Mouse (Mus musculus) ES-E14 (cell line): ENCODE results near the gene Tmem171. TPM values are rescaled to one million over a fixed set of nuclear protein-coding genes. Genes with fewer than 3 reads are reported as not detected.

Experiments used
- DNase-seq: peaks from one replicate; pipeline ENCODE4 v3.0.0-alpha.2; 2013; ENCODE audit warnings: low read depth, low spot score
- H3K27ac ChIP-seq: 2 replicates; pipeline ENCODE4 v1.5.1; 2012; ENCODE audit warnings: low read depth, mild to moderate bottlenecking, low read length, moderate library complexity, mixed read lengths; ENCODE audit not compliant: poor library complexity, insufficient read depth, severe bottlenecking
- H3K36me3 ChIP-seq: 2 replicates; pipeline ENCODE4 v1.6.1; 2012; ENCODE audit warnings: mild to moderate bottlenecking, low read length, moderate library complexity, mixed read lengths; ENCODE audit not compliant: control insufficient read depth, poor library complexity, insufficient read depth, severe bottlenecking
- H3K4me1 ChIP-seq, 2 experiments: fragments of 150-350 bp in 1 of 2; sonication (generic) in 1 of 2; 2 replicates each; pipeline ENCODE4 v1.6.1; 2012; ENCODE audit warnings: low read length in 2 of 2, mild to moderate bottlenecking in 1 of 2, mixed read lengths in 1 of 2; ENCODE audit not compliant: control insufficient read depth in 2 of 2, insufficient read depth in 2 of 2, poor library complexity in 1 of 2
- H3K4me3 ChIP-seq, 2 experiments: fragments of 150-350 bp in 1 of 2; sonication (generic) in 1 of 2; 2 replicates each; pipeline ENCODE4 v1.5.1; 2012; ENCODE audit warnings: low read length in 2 of 2, low read depth in 1 of 2, mild to moderate bottlenecking in 1 of 2, mixed read lengths in 1 of 2; ENCODE audit not compliant: insufficient read depth in 1 of 2, poor library complexity in 1 of 2, severe bottlenecking in 1 of 2
- H3K9ac ChIP-seq: 2 replicates; pipeline ENCODE4 v1.6.1; 2012; ENCODE audit warnings: low read depth, mild to moderate bottlenecking, low read length, mixed read lengths; ENCODE audit not compliant: poor library complexity, insufficient read depth, severe bottlenecking
- H3K9me3 ChIP-seq: fragments of 150-350 bp; sonication (generic); 2 replicates; pipeline ENCODE4 v1.6.1; 2012; ENCODE audit warnings: low read depth, mild to moderate bottlenecking, low read length; ENCODE audit not compliant: control insufficient read depth, insufficient read depth
- CHD2 ChIP-seq: IDR thresholded peaks from 2 replicates; pipeline ENCODE4 v1.6.1; 2014; ENCODE audit warnings: mild to moderate bottlenecking, low read depth, low read length, inconsistent platforms
- HCFC1 ChIP-seq: IDR thresholded peaks from 2 replicates; pipeline ENCODE4 v1.6.1; 2012; ENCODE audit warnings: low read length, inconsistent platforms, borderline replicate concordance; ENCODE audit not compliant: insufficient read depth
- MAFK ChIP-seq: IDR thresholded peaks from 2 replicates; pipeline ENCODE4 v1.6.1; 2014; ENCODE audit warnings: mild to moderate bottlenecking, low read depth, low read length, inconsistent platforms; ENCODE audit not compliant: insufficient read depth
- ZC3H11A ChIP-seq: IDR thresholded peaks from 2 replicates; pipeline ENCODE4 v1.6.1; 2012; ENCODE audit warnings: low read depth, mild to moderate bottlenecking, inconsistent platforms, low read length, borderline replicate concordance
- ZNF384 ChIP-seq: IDR thresholded peaks from 2 replicates; pipeline ENCODE4 v1.6.1; 2012; ENCODE audit warnings: low read depth, low read length, inconsistent platforms
- in situ Hi-C, 2 experiments: fragments of 600-800 bp; cut with MboI; formaldehyde crosslinking; loops; one replicate each; pipeline ENCODE4 v1.15.1; 2025; ENCODE audit warnings: low sequenced_read_pairs in 2 of 2, inconsistent platforms in 1 of 2; ENCODE audit not compliant: unreplicated experiment in 2 of 2
- total RNA-seq: library from RNA; depleted of rRNA; stranded (reverse); fragments of 300-350 nt; gene quantifications from 2 replicates; pipeline ENCODE4 v1.2.3, GENCODE M21; 2012; rRNA removed

Tmem171 gene
- total RNA-seq: 0.21 TPM in 1 of 2 replicates, not detected in the other

DNA sequence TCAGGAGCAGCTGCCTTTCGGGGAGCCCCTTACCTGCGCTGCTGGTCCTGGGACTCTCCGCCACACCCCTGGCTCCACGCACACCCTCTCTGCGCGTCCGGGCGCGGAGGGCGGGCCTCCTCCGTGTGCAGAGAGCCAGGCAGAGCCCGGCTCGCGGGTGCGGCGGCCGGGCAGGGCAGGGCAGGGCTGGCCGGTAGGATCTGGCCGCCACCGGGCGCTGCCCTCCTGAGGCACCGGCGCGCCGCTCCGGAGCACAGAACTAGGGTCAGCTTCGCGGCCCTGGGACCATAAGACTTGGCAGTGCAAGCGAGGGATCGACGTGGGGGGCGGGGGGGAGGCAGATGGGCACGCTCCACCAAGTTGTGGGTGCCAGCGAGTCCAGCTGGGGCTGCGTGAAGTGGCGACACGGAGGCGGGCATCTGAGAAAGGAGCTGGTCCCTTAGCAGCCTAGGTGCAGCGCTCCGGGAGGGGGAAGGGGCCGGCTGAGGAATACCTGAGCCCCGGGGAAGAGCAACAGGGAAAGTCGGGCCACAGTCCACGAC, at the start of gene Tmem171:
Gene Tmem171 (minus strand): TSS at position 62 of the 542 bp plus-strand sequence.
- no peak for TF ChIP-seq HCFC1
- TF ChIP-seq ZC3H11A: no peak
- TF ChIP-seq ZNF384: no peak
- TF ChIP-seq MAFK: no peak
- H3K9ac ChIP-seq: peak within 1 kb of the TSS; percentile 52; the same call in 1 of the 2 replicates
- no peaks in the 10 kb centered on the region for H3K9me3 ChIP-seq
- no peak within 1 kb of the TSS for H3K27ac ChIP-seq
- DNase-seq: no peak
- H3K4me3 ChIP-seq: peak within 1 kb of the TSS; percentile 53 to 65; a peak in 3 of 4 replicates
- in situ Hi-C loops: no loop called here
- H3K36me3 ChIP-seq: no peaks in the 10 kb centered on the region
- no peaks in the 10 kb centered on the region for H3K4me1 ChIP-seq

- DNase-seq: no peak
- Histone ChIP-seq H3K4me1 (no peaks in the 10 kb centered on the region), H3K9ac (no peak overlapping the region), H3K36me3 (peaks cover 7% of the 10 kb centered on the region; the same call in 1 of the 2 replicates), H3K27ac (no peak overlapping the region), H3K4me3 (no peak overlapping the region), H3K9me3 (no peaks in the 10 kb centered on the region)
- in situ Hi-C loops: no loop called here
- TF ChIP-seq HCFC1 (no peak), ZC3H11A (no peak), CHD2 (no peak), MAFK (no peak), ZNF384 (no peak)
These were observed 49.2 kb upstream of the Tmem171 start for GRCm38 (mm10) chr13:98743829-98744228.

DNA sequence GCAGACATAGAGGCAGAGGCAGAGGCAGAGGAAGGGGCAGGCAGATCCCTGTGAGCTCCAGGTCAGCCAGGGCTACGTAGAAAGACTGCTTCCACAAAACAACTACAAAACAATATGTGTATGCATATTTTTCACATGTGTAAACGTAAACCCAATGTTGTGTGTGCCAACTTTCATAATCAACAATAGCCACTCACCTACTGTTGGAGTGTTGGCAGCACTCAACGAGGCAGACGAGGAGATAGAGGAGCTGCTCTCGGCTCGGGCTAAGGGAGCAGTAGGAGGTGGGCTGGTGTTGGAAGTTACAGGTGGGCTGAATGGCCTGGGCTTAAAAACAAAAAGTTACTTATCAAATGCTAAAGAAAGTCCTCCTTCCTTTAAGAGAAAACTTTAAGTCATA, 48.6 kb upstream of the Tmem171 start:
- in situ Hi-C loops: no loop called here
- no peak overlapping the region for H3K4me3 ChIP-seq
- no peak for TF ChIP-seq ZC3H11A
- no peak for TF ChIP-seq ZNF384
- TF ChIP-seq HCFC1: no peak
- TF ChIP-seq CHD2: no peak
- no peak for TF ChIP-seq MAFK
- H3K9me3 ChIP-seq: no peaks in the 10 kb centered on the region
- H3K36me3 ChIP-seq: peaks cover 7% of the 10 kb centered on the region; the same call in 1 of the 2 replicates
- H3K4me1 ChIP-seq: no peaks in the 10 kb centered on the region
- no peak for DNase-seq
- no peak overlapping the region for H3K9ac ChIP-seq
- no peak overlapping the region for H3K27ac ChIP-seq

DNA sequence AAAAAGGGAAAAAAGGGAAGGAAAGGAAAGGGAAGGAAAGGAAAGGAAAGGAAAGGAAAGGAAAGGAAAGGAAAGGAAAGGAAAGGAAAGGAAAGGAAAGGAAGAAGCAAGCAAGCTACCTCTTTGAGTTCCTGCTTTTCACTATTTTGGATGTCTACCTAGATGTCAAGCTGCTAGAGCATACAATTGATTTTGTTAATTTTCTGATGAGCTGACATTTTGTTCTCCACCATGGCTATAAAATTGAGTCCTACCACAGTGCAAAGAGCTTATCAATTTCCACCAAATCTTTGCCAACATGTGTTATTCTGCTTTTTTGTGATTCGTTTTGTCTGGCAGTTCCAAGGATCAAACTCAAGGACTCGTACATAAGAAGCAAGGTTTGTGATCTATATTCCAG, 43.6 kb upstream of the Tmem171 start:
- DNase-seq: no peak
- Histone ChIP-seq H3K27ac (no peak overlapping the region), H3K9ac (no peak overlapping the region), H3K9me3 (no peaks in the 10 kb centered on the region), H3K4me1 (no peaks in the 10 kb centered on the region), H3K4me3 (no peak overlapping the region), H3K36me3 (peaks cover 4% of the 10 kb centered on the region; the same call in 1 of the 2 replicates)
- in situ Hi-C loops: no loop called here
- TF ChIP-seq CHD2: no peak

DNA sequence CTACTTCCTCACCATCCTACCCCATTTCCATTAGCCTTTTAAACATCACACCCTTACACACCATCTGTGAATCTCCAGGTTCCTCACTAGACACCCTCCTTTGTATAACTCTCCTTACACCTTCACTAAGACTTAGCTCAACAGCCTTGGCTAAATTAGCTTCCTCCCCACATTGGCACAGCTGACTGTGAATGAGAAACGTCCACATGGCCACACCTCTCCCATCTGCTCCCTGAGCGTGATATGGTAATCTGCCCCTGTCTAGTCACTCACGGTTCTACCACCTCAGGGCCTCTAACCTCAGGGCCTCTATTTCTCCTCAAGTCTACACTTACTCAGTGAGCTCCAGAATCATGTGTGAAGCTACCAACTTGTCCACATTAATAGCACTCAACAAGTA, 38.7 kb upstream of the Tmem171 start:
- peaks cover 12% of the 10 kb centered on the region for H3K36me3 ChIP-seq
- H3K9ac ChIP-seq: no peak overlapping the region
- in situ Hi-C loops: no loop called here
- no peak overlapping the region for H3K4me3 ChIP-seq
- no peak for TF ChIP-seq CHD2
- TF ChIP-seq ZC3H11A: no peak
- TF ChIP-seq ZNF384: no peak
- no peak for TF ChIP-seq MAFK
- no peak for TF ChIP-seq HCFC1
- H3K9me3 ChIP-seq: no peaks in the 10 kb centered on the region
- no peak overlapping the region for H3K27ac ChIP-seq
- no peak for DNase-seq
- no peaks in the 10 kb centered on the region for H3K4me1 ChIP-seq
